Mouse (Mus musculus) bone marrow macrophage, adult 2 months (primary cell): Measurements from ENCODE around the gene Phactr1.

Experiments used
- CTCF ChIP-seq: IDR thresholded peaks from 2 replicates; pipeline ENCODE4 v1.5.1; 2012; ENCODE audit warnings: low read depth, mild to moderate bottlenecking, low read length, moderate library complexity
- POLR2A ChIP-seq: IDR thresholded peaks from 2 replicates; pipeline ENCODE4 v1.6.1; 2012; ENCODE audit warnings: mild to moderate bottlenecking, low read depth, low read length, borderline replicate concordance

- TF ChIP-seq CTCF (no peak), POLR2A (no peak)
Measured at GRCm38 (mm10) chr13:42954116-42954515, 273.7 kb downstream of the Phactr1 start.
